Mouse (Mus musculus): Measurements from ENCODE around the gene Rabepk.

- TF ChIP-seq CTCF (IDR thresholded peaks at IDR 0.05; ENCODE audit: insufficient read depth, low read length) (no peak), POLR2A (IDR thresholded peaks at IDR 0.05; ENCODE audit: borderline replicate concordance, extremely low read depth, low read depth, low read length) (no peak)
These were observed 48.0 kb upstream of the Rabepk start for GRCm38 (mm10) chr2:34847702-34848101.

Data from lung, adult 2 months (tissue).